Mouse (Mus musculus) CH12.LX (cell line): Measurements from ENCODE around the gene Ergic3. TPM values are rescaled to one million over a fixed set of nuclear protein-coding genes. Genes with fewer than 3 reads are reported as not detected.

Source experiments
- DNase-seq: peaks from one replicate; pipeline ENCODE4 v3.0.0-alpha.2; 2013; ENCODE audit errors: extremely low read depth
- H3K27ac ChIP-seq: 2 replicates; pipeline ENCODE4 v1.5.1; 2012; ENCODE audit warnings: low read depth, mild to moderate bottlenecking, control low read depth, moderate library complexity; ENCODE audit not compliant: insufficient read depth
- H3K27me3 ChIP-seq: replicated peaks from 2 replicates; pipeline ENCODE3; 2012; ENCODE audit warnings: inconsistent platforms
- H3K36me3 ChIP-seq, 2 experiments: replicated peaks in 1 of 2; 2 replicates each; pipeline versions ENCODE3 to v1.6.1; 2012; ENCODE audit warnings: inconsistent platforms in 1 of 2, low read length in 1 of 2, mild to moderate bottlenecking in 1 of 2, mixed read lengths in 1 of 2, moderate library complexity in 1 of 2; ENCODE audit not compliant: control insufficient read depth in 1 of 2, insufficient read depth in 1 of 2
- H3K4me1 ChIP-seq, 2 experiments: 2 replicates each; pipeline ENCODE4 v1.6.1; 2012; ENCODE audit warnings: inconsistent platforms in 1 of 2, moderate library complexity in 1 of 2; ENCODE audit not compliant: insufficient read depth in 2 of 2, control insufficient read depth in 1 of 2
- H3K4me2 ChIP-seq: 2 replicates; pipeline ENCODE4 v1.6.1; 2012; ENCODE audit warnings: low read depth, mild to moderate bottlenecking, control low read depth; ENCODE audit not compliant: poor library complexity, insufficient read depth, severe bottlenecking
- H3K4me3 ChIP-seq, 3 experiments: fragments of 150-350 bp in 1 of 3; sonication (generic) in 1 of 3; replicated peaks in 1 of 3; 2 replicates each; pipeline versions ENCODE3 to v1.5.1; 2011 to 2012; ENCODE audit warnings: low read depth in 2 of 3, low read length in 2 of 3, mild to moderate bottlenecking in 2 of 3, moderate library complexity in 2 of 3, control low read depth in 1 of 3, improper control_type of control experiment in 1 of 3, inconsistent platforms in 1 of 3, mixed read lengths in 1 of 3; ENCODE audit not compliant: poor library complexity in 1 of 3
- H3K79me2 ChIP-seq: replicated peaks from 2 replicates; pipeline ENCODE4 v1.6.1; 2012; ENCODE audit warnings: mild to moderate bottlenecking, moderate library complexity; ENCODE audit not compliant: control insufficient read depth, poor library complexity, insufficient read depth, severe bottlenecking; ENCODE audit errors: extremely low read depth
- H3K9ac ChIP-seq: 2 replicates; pipeline ENCODE4 v1.6.1; 2012; ENCODE audit warnings: low read depth, mild to moderate bottlenecking, control low read depth, moderate library complexity; ENCODE audit not compliant: insufficient read depth
- H3K9me3 ChIP-seq: replicated peaks from 2 replicates; pipeline ENCODE3; 2012; ENCODE audit warnings: low read length, inconsistent platforms, mixed read lengths
- CHD1 ChIP-seq: IDR thresholded peaks from 2 replicates; pipeline ENCODE4 v1.6.1; 2012; ENCODE audit warnings: low read depth, low read length, improper control_type of control experiment, inconsistent platforms
- CTCF ChIP-seq, 2 experiments: IDR thresholded peaks in 1 of 2; conservative IDR thresholded peaks in 1 of 2; 2 replicates each; pipeline ENCODE4 v1.5.1; 2011 to 2012; ENCODE audit warnings: low read depth in 2 of 2, low read length in 2 of 2, improper control_type of control experiment in 1 of 2, inconsistent platforms in 1 of 2, mild to moderate bottlenecking in 1 of 2, moderate library complexity in 1 of 2
- ELF1 ChIP-seq: IDR thresholded peaks from 2 replicates; pipeline ENCODE4 v1.6.1; 2014; ENCODE audit warnings: low read depth, mild to moderate bottlenecking, inconsistent platforms, low read length, improper control_type of control experiment
- GABPA ChIP-seq: IDR thresholded peaks from 2 replicates; pipeline ENCODE4 v1.6.1; 2012; ENCODE audit warnings: low read depth, low read length, improper control_type of control experiment, inconsistent platforms; ENCODE audit not compliant: insufficient replicate concordance
- HCFC1 ChIP-seq: IDR thresholded peaks from 2 replicates; pipeline ENCODE4 v1.6.1; 2012; ENCODE audit warnings: low read depth, mild to moderate bottlenecking, inconsistent platforms, low read length, improper control_type of control experiment
- IRF4 ChIP-seq: IDR thresholded peaks from 2 replicates; pipeline ENCODE4 v1.6.1; 2014; ENCODE audit warnings: low read depth, mild to moderate bottlenecking, inconsistent platforms, low read length, improper control_type of control experiment
- JUN ChIP-seq: IDR thresholded peaks from 2 replicates; pipeline ENCODE4 v1.6.1; 2011; ENCODE audit warnings: low read depth, mild to moderate bottlenecking, low read length, improper control_type of control experiment, moderate library complexity; ENCODE audit not compliant: insufficient read depth
- MAZ ChIP-seq: IDR thresholded peaks from 2 replicates; pipeline ENCODE4 v1.6.1; 2012; ENCODE audit warnings: low read depth, mild to moderate bottlenecking, inconsistent platforms, low read length, improper control_type of control experiment, moderate library complexity
- MEF2A ChIP-seq: IDR thresholded peaks from 2 replicates; pipeline ENCODE4 v1.6.1; 2014; ENCODE audit warnings: low read depth, mild to moderate bottlenecking, inconsistent platforms, low read length, improper control_type of control experiment, borderline replicate concordance
- NELFE ChIP-seq: IDR thresholded peaks from 2 replicates; pipeline ENCODE4 v1.6.1; 2011; ENCODE audit warnings: low read depth, low read length, improper control_type of control experiment
- NRF1 ChIP-seq: IDR thresholded peaks from 2 replicates; pipeline ENCODE4 v1.6.1; 2014; ENCODE audit warnings: low read depth, mild to moderate bottlenecking, inconsistent platforms, low read length, improper control_type of control experiment, moderate library complexity
- POLR2A ChIP-seq: IDR thresholded peaks from 2 replicates; pipeline ENCODE4 v1.6.1; 2011; ENCODE audit warnings: low read depth, mild to moderate bottlenecking, improper control_type of control experiment, low read length
- POLR2AphosphoS2 ChIP-seq: IDR thresholded peaks from 2 replicates; pipeline ENCODE4 v1.6.1; 2011; ENCODE audit warnings: low read depth, low read length, improper control_type of control experiment
- RCOR1 ChIP-seq: conservative IDR thresholded peaks from 2 replicates; pipeline ENCODE4 v1.6.1; 2012; ENCODE audit warnings: low read depth, mild to moderate bottlenecking, inconsistent platforms, low read length, improper control_type of control experiment
- TBP ChIP-seq: conservative IDR thresholded peaks from 2 replicates; pipeline ENCODE4 v1.6.1; 2011; ENCODE audit warnings: low read depth, low read length, improper control_type of control experiment
- UBTF ChIP-seq: IDR thresholded peaks from 2 replicates; pipeline ENCODE4 v1.6.1; 2012; ENCODE audit warnings: low read depth, mild to moderate bottlenecking, inconsistent platforms, low read length, improper control_type of control experiment, moderate library complexity
- ZC3H11A ChIP-seq: IDR thresholded peaks from 2 replicates; pipeline ENCODE4 v1.6.1; 2012; ENCODE audit warnings: low read depth, mild to moderate bottlenecking, inconsistent platforms, low read length, improper control_type of control experiment
- ZKSCAN1 ChIP-seq: IDR thresholded peaks from 2 replicates; pipeline ENCODE4 v1.6.1; 2012; ENCODE audit warnings: low read depth, inconsistent platforms, low read length, improper control_type of control experiment, borderline replicate concordance
- ZNF384 ChIP-seq: IDR thresholded peaks from 2 replicates; pipeline ENCODE4 v1.6.1; 2012; ENCODE audit warnings: low read depth, low read length, improper control_type of control experiment, inconsistent platforms
- dilution Hi-C: fragments of 300-500 bp; cut with MboI; formaldehyde crosslinking; loops from 2 replicates; pipeline ENCODE4 v1.14.3; 2020; ENCODE audit warnings: low sequenced_read_pairs; ENCODE audit not compliant: extremely low pct_unique_long_range_greater_than_20kb, extremely low pct_ligation_motif_present
- in situ Hi-C: fragments of 300-500 bp; cut with MboI; formaldehyde crosslinking; loops from 3 replicates; pipeline ENCODE4 v1.14.3; 2019; ENCODE audit warnings: low sequenced_read_pairs, low pct_ligation_motif_present, low pct_unique_long_range_greater_than_20kb, mixed read lengths
- polyA plus RNA-seq: library from polyadenylated mRNA; unstranded; fragments of >175 nt; gene quantifications from 2 replicates; pipeline ENCODE4 v1.2.1, GENCODE M21; 2012; ENCODE audit warnings: low read depth; ENCODE audit not compliant: insufficient read length
- total RNA-seq, 2 experiments: library from RNA; depleted of rRNA; stranded (reverse); fragments of 300-350 nt in 1 of 2; fragments of >200 nt in 1 of 2; gene quantifications; 2 replicates each; pipeline ENCODE4 v1.2.3; 2012 to 2014

The Ergic3 gene
- total and polyA plus RNA-seq, 3 experiments = 53.0 to 146 (median 136) TPM

DNA sequence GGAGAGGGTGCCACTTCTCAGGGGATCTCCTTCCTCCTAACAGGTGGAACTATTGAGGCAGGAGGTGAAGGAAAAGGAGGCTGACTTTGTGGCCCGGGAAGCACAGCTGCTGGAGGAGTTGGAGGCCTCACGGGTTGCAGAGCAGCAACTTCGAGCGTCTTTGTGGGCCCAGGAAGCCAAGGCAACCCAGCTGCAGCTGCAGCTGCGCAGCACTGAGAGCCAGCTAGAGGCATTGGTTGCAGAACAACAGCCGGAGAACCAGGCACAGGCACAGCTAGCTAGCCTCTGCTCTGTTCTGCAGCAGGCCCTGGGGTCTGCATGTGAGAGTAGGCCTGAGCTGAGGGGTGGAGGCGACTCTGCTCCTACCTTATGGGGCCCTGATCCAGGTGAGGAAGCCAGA is 22.1 kb upstream of the Ergic3 start:
- Histone ChIP-seq H3K4me3 (no peak overlapping the region), H3K27ac (no peak overlapping the region), H3K9me3 (no peaks in the 10 kb centered on the region), H3K4me1 (peaks cover 0 to 3% of the 10 kb centered on the region in 2 experiments; a peak in 1 of 4 replicates), H3K9ac (no peak overlapping the region), H3K79me2 (no peaks in the 10 kb centered on the region; the same call in 1 of the 2 replicates), H3K36me3 (peaks cover 77 to 93% of the 10 kb centered on the region in 2 experiments), H3K27me3 (no peaks in the 10 kb centered on the region), H3K4me2 (no peak overlapping the region)
- in situ Hi-C loops = loop anchor here (25.0 kb wide), 1 partner anchor 302 kb away; no protein-coding TSS in a partner anchor
- DNase-seq = no peak
- no peak for TF ChIP-seq GABPA
- dilution Hi-C loops = no loop called here

DNA sequence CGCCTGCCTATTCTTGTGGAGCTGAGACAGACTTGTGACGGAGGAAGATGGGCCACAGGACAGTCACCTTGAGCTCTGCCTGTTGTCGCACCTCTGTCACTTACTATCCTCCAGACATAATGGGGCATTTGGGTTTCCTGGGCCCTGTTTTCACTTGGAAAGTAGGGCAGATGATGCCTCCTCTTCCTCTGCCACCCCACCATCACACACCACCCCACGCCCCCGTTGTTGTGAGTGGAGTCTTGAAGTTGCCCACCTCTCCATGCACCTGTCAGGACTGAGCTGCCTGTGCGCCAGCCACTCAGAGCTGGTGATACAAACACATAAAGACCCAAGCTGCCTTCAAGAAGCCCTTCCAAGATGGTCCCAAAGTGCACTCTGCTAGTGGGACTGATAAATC is 20.7 kb upstream of the Ergic3 start:
- in situ Hi-C loops = loop anchor here (25.0 kb wide), 1 partner anchor 300 kb away; no protein-coding TSS in a partner anchor
- Histone ChIP-seq H3K27ac (no peak overlapping the region), H3K4me2 (no peak overlapping the region), H3K9me3 (no peaks in the 10 kb centered on the region), H3K79me2 (no peaks in the 10 kb centered on the region; the same call in 1 of the 2 replicates), H3K27me3 (no peaks in the 10 kb centered on the region), H3K4me1 (no peaks in the 10 kb centered on the region), H3K4me3 (no peak overlapping the region), H3K9ac (no peak overlapping the region), H3K36me3 (peaks cover 82 to 94% of the 10 kb centered on the region in 2 experiments)
- dilution Hi-C loops = no loop called here
- no peak for TF ChIP-seq IRF4
- no peak for TF ChIP-seq POLR2AphosphoS2
- no peak for TF ChIP-seq HCFC1
- TF ChIP-seq UBTF = no peak
- no peak for TF ChIP-seq CTCF (conservative IDR thresholded peaks at IDR 0.05 in 1 of 2, IDR thresholded peaks at IDR 0.05 in 1 of 2; ENCODE audit: low read depth in 2 of 2, low read length in 2 of 2)
- no peak for TF ChIP-seq ZC3H11A
- TF ChIP-seq RCOR1 = no peak
- TF ChIP-seq MEF2A = no peak
- no peak for TF ChIP-seq GABPA
- TF ChIP-seq CHD1 = no peak
- TF ChIP-seq NRF1 = no peak
- TF ChIP-seq ZNF384 = no peak
- TF ChIP-seq JUN = no peak
- TF ChIP-seq NELFE = no peak
- no peak for TF ChIP-seq TBP
- no peak for TF ChIP-seq ZKSCAN1
- no peak for TF ChIP-seq POLR2A
- TF ChIP-seq MAZ = no peak
- TF ChIP-seq ELF1 = no peak
- DNase-seq = no peak
